Mouse (Mus musculus): ENCODE results near the gene Cox5b. TPM values are rescaled to one million over a fixed set of nuclear protein-coding genes. Genes with fewer than 3 reads are reported as not detected.

The Cox5b gene
- total RNA-seq (2023) = 100 to 1,000 TPM; 206 to 247 TPM

GRCm38 (mm10) chr1:36691271-36692155 lies at the start of gene Cox5b:
TSS of gene Cox5b (plus strand) at chr1:36691449.

DNA sequence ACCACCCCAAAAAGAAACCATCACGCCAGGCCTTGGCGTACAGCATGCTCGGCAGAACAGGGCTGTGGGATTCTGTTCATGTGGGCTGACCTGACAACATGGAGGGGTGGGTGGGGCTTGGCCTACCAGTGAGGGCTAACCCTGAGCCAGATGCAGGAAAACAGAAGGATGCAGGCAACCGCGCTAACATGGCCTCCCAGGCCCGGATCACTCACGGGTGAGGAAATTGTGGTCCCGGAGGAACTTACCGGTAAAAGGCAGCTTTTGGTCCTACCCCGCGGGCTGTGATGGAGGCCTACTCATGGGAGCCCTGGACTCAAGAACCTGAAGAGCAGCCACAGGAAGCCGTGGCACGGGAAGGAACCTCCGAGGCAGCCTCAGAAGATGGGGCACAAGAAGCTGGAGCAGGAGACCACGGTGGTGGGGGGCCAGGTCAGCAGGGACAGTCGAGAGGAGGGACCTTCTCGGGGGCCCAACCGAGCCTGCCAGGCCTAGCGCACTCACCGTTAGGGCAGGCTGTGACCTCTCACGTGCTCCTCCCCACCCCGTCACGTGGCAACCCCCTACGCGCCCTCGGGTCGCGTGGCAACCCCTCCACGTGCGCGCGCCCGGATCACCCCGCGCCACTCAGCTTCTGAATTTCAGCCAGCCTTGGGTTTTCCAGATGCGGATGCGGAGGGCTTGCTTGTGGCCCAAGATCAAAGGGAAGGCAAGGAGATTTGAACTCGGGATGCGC lies 8.5 kb upstream of the Cox5b start, which contains the start of gene Fam178b:
Gene Fam178b, minus strand, starts transcription at position 564 of the 736 bp plus-strand sequence.

DNA sequence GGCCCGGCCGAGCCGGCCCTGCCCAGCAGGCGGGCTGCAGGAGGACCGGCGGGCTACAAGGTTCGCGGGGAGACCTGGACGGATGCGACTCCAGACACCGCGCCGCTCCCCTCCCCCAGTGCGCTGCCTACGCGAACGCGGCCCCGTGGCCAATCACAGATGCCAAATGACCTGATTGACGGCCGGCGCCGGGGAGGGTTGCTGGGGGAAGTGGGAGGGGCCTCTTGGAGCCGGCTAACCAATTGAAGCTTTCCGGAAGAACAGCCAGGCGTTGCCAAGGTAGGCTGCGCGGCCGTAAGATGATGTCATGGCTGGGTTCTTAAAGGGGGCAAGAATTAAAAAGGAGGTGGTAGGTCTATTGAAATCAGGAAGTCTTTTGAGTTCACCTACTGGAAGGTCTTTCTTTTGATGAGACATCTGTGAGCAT lies 18.6 kb downstream of the Cox5b start, which contains the start of gene 4933424G06Rik:
Gene 4933424G06Rik, plus strand, starts transcription at position 296 of the 427 bp plus-strand sequence.

GRCm38 (mm10) chr1:36714311-36714710 lies 23.1 kb downstream of the Cox5b start, which contains the start of gene Actr1b:
TSS of gene Actr1b (minus strand) at chr1:36714422.

Other genes with a start within 250 kb of the Cox5b start
- 10 to 100 TPM; 30.2 to 35.3 TPM for gene Lman2l, start 246.2 kb upstream of the Cox5b start, total RNA-seq (2023)
- gene Cnnm4, start 219.8 kb upstream of the Cox5b start, total RNA-seq (2023) = 10 to 100 TPM; 13.8 to 20.3 TPM
- 10 to 100 TPM; 50.9 to 51.0 TPM for gene Cnnm3, start 179.6 kb upstream of the Cox5b start, total RNA-seq (2023)
- 10 to 100 TPM; 33.3 to 33.7 TPM for gene Ankrd23, start 154.6 kb upstream of the Cox5b start, total RNA-seq (2023)
- gene Gm42417, start 152.0 kb upstream of the Cox5b start, total RNA-seq (2023) = not detected
- gene Ankrd39, start 144.0 kb upstream of the Cox5b start, total RNA-seq (2023) = 10 to 100 TPM; 25.6 to 29.5 TPM
- 1 to 10 TPM in 1 of 2 experiments, under 1 TPM in 1; 0.99 to 1.1 TPM for gene Sema4c, start 133.1 kb upstream of the Cox5b start, total RNA-seq (2023)
- gene Fam178b, start 8.3 kb upstream of the Cox5b start, total RNA-seq (2023) = not detected
- under 1 TPM in 1 of 2 experiments, not detected in 1; 0.99 TPM for gene 4933424G06Rik, start 18.7 kb downstream of the Cox5b start, total RNA-seq (2023)
- 100 to 1,000 TPM; 160 TPM for gene Actr1b, start 23.0 kb downstream of the Cox5b start, total RNA-seq (2023)
- gene Zap70, start 70.3 kb downstream of the Cox5b start, total RNA-seq (2023) = 100 to 1,000 TPM; 232 to 237 TPM

All from T-cell, adult 66 days (primary cell).